Mouse (Mus musculus) thymus, adult 2 months (tissue): ENCODE results near the gene Dbp.

ENCODE experiments used
- CTCF ChIP-seq: fragments of 200-500 bp; IDR thresholded peaks from 2 replicates; pipeline ENCODE4 v1.5.1; 2012; ENCODE audit warnings: mild to moderate bottlenecking, control low read depth, low read length, moderate library complexity, borderline replicate concordance; ENCODE audit not compliant: control insufficient read depth, poor library complexity, insufficient read depth; ENCODE audit errors: extremely low read depth
- POLR2A ChIP-seq: fragments of 200-500 bp; IDR thresholded peaks from 2 replicates; pipeline ENCODE4 v1.6.1; 2012; ENCODE audit warnings: mild to moderate bottlenecking, low read length, control low read depth, moderate library complexity; ENCODE audit not compliant: control insufficient read depth, poor library complexity, insufficient read depth; ENCODE audit errors: extremely low read depth

GRCm38 (mm10) chr7:45693921-45694591 lies 10.8 kb upstream of the Dbp start, which contains the start of gene Sec1:
- no peak for TF ChIP-seq POLR2A
- TF ChIP-seq CTCF, result no peak
